In genomic region chr1:66482751-66483150, GRCm38 (mm10) we compare ENCODE assay signal across 23 mouse cellular contexts. TPM values are rescaled to one million over a fixed set of nuclear protein-coding genes. Genes with fewer than 3 reads are reported as not detected.
"Had no signal": no experiment of that assay in that cellular context is flagged by ENCODE, and none has a peak within 500 bp of the region (broad histone marks: within the 10 kb centered on the region; RNA-seq: fewer than 3 reads in every experiment).

No protein-coding gene starts in this region.

- DNase-seq: kidney, adult 8-10 months; kidney, postnatal 10 days; kidney, postnatal 36 days; layer of hippocampus, adult 9-11 months; left cerebral cortex, postnatal 4 days; liver, postnatal 0 days; lung, embryonic 14.5 days; right cerebral cortex, adult 18-20 months; right cerebral cortex, postnatal 14 days; right cerebral cortex, postnatal 4 days; thymus, postnatal 25 days had no signal

- H3K4me3 ChIP-seq: kidney, embryonic 15.5 days; limb, embryonic 12.5 days; limb, embryonic 15.5 days; midbrain, embryonic 12.5 days; midbrain, embryonic 15.5 days; neural tube, embryonic 12.5 days; neural tube, embryonic 15.5 days had no signal

- H3K27ac ChIP-seq: kidney, embryonic 15.5 days; limb, embryonic 12.5 days; limb, embryonic 15.5 days; liver, embryonic 14.5 days; macrophage; midbrain, embryonic 12.5 days; midbrain, embryonic 15.5 days; neural tube, embryonic 12.5 days; neural tube, embryonic 15.5 days; stomach, postnatal 0 days had no signal

- ATAC-seq: liver, postnatal 0 days; lung, postnatal 0 days; midbrain, embryonic 15.5 days had no signal

RNA-seq across cellular contexts. Expression of gene Unc80, which starts 14.6 kb away (rescaled TPM):
- total RNA-seq: megakaryocyte, adult 5-6 weeks had no signal
